Mouse (Mus musculus) kidney, embryonic 15.5 days (tissue): ENCODE data around the gene Slc25a36. TPM values are rescaled to one million over a fixed set of nuclear protein-coding genes. Genes with fewer than 3 reads are reported as not detected.

Experiments used
- ATAC-seq: fragments of 200-750 bp; cut with Nextera tagmentation; replicated peaks from 2 replicates; pipeline ENCODE4 v1.8.0; 2017; ENCODE audit warnings: moderate TSS enrichment; ENCODE audit not compliant: low FRiP score
- H3K27ac ChIP-seq: fragments of 300-500 bp; sonication (generic); 2 replicates; pipeline ENCODE4 v1.5.1; 2015; ENCODE audit warnings: mild to moderate bottlenecking, inconsistent platforms
- H3K27me3 ChIP-seq: fragments of 300-500 bp; sonication (generic); 2 replicates; pipeline ENCODE4 v1.6.1; 2015; ENCODE audit warnings: inconsistent platforms
- H3K36me3 ChIP-seq: fragments of 300-500 bp; sonication (generic); 2 replicates; pipeline ENCODE4 v1.6.1; 2015; ENCODE audit warnings: inconsistent platforms
- H3K4me1 ChIP-seq: fragments of 300-500 bp; sonication (generic); 2 replicates; pipeline ENCODE4 v1.6.1; 2015; ENCODE audit warnings: inconsistent platforms
- H3K4me2 ChIP-seq: fragments of 300-500 bp; sonication (generic); 2 replicates; pipeline ENCODE4 v1.6.1; 2015; ENCODE audit warnings: moderate library complexity, mild to moderate bottlenecking, inconsistent platforms
- H3K4me3 ChIP-seq: fragments of 300-500 bp; sonication (generic); replicated peaks from 2 replicates; pipeline ENCODE4 v1.5.1; 2015; ENCODE audit warnings: mild to moderate bottlenecking, inconsistent platforms
- H3K9ac ChIP-seq: fragments of 300-500 bp; sonication (generic); 2 replicates; pipeline ENCODE4 v1.6.1; 2015; ENCODE audit warnings: mild to moderate bottlenecking, inconsistent platforms
- H3K9me3 ChIP-seq: fragments of 300-500 bp; sonication (generic); replicated peaks from 2 replicates; pipeline ENCODE4 v1.6.1; 2016; ENCODE audit warnings: inconsistent platforms
- WGBS: fragments of 180-500 bp; shearing (Covaris S2); methylation state at CpG from one replicate; pipeline ENCODE4 v1.1.7; 2015; ENCODE audit warnings: mixed read lengths; 5-methylcytosine and 5-hydroxymethylcytosine counted together
- polyA plus RNA-seq: library from polyadenylated mRNA; unstranded; fragments of >200 nt; fragmentation: Nextera tagmentation; extraction: Ambion mirVana; gene quantifications from 2 replicates; pipeline ENCODE4 v1.2.1, GENCODE M21; 2015

Slc25a36 gene
- polyA plus RNA-seq, 1 experiment from 2014 or later, result 68.4 TPM

DNA sequence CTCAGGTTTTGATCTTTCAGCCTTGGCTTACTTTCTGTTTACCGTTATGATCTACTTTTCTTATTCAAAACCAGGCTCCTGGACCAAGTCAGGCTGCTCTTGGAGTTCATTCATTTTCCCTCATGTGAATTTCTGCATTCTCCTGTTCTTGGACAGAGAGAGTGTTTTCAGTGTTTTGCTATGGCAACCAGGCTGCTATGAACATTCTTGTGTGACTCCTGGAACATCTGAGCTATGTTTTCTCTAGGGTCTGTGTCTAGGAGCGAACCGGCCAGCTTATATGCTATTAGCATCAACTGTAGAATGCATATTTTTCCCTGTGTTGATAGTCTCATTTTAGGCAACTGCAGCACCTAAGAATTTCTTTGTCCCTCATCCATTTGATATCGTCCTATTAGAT, 45.1 kb downstream of the Slc25a36 start:
- H3K9ac ChIP-seq, result no peak overlapping the region
- H3K36me3 ChIP-seq, result peaks cover 11% of the 10 kb centered on the region; the same call in 1 of the 2 replicates
- no peaks in the 10 kb centered on the region for H3K27me3 ChIP-seq
- no peaks in the 10 kb centered on the region for H3K9me3 ChIP-seq
- ATAC-seq, result no peak
- no peak overlapping the region for H3K4me2 ChIP-seq
- no peak overlapping the region for H3K4me3 ChIP-seq
- H3K27ac ChIP-seq, result no peak overlapping the region
- WGBS, result 74% methylated on average over 4 of the region's 4 CpGs
- H3K4me1 ChIP-seq, result 0 out of 2 replicates have a peak, but pooled peaks cover 3% of the 10 kb centered on the region

DNA sequence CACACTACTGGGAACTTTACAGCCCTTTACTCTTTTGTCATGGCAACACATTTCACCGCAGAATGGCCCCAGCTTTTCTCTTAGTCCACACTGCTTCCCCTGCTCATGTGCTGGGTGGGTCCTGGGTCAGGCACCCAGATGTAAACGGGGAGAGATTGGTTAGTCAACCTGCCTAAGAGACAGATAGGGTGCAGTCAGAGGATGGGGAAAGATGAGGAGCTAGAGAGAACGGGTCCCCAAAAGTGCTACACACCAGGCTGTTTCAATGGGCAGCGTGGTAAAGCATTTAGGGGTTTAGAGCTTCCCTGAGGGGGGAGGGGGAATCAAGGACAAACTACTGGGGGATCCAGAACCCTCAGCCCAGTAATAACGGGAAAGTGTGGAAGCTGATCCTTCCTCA, 45.7 kb downstream of the Slc25a36 start:
- ATAC-seq, result no peak
- 33% methylated on average over 5 of the region's 5 CpGs for WGBS
- no peak overlapping the region for H3K27ac ChIP-seq
- no peak overlapping the region for H3K4me2 ChIP-seq
- no peaks in the 10 kb centered on the region for H3K9me3 ChIP-seq
- no peaks in the 10 kb centered on the region for H3K27me3 ChIP-seq
- 0 out of 2 replicates have a peak, but pooled peaks cover 3% of the 10 kb centered on the region for H3K4me1 ChIP-seq
- H3K36me3 ChIP-seq, result peaks cover 11% of the 10 kb centered on the region; the same call in 1 of the 2 replicates
- H3K4me3 ChIP-seq, result no peak overlapping the region
- H3K9ac ChIP-seq, result no peak overlapping the region

DNA sequence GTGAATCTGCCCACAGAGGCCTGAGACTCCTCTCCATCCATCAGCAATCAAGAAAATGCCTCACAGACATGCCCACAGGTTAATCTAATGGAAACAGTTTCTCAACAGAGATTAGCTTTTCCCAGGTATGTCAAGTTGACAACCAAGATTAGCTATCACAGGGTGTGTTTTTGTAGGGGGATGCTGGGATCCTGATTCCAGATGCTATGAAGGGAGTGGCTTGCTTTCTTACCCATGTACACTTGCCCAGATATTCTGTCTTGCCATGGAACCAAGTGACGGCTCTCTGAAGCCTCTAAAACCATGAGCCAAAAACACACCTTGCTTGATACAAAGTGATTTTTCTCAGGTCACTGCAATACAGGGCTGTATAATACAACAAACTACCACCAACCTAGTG, 46.8 kb downstream of the Slc25a36 start:
- Histone ChIP-seq H3K9ac (no peak overlapping the region), H3K27ac (no peak overlapping the region), H3K27me3 (no peaks in the 10 kb centered on the region), H3K4me3 (no peak overlapping the region), H3K4me2 (no peak overlapping the region), H3K36me3 (peaks cover 11% of the 10 kb centered on the region; the same call in 1 of the 2 replicates), H3K4me1 (0 out of 2 replicates have a peak, but pooled peaks cover 3% of the 10 kb centered on the region), H3K9me3 (no peaks in the 10 kb centered on the region)
- no peak for ATAC-seq
- WGBS, result 88% methylated on average over 1 of the region's 1 CpGs

DNA sequence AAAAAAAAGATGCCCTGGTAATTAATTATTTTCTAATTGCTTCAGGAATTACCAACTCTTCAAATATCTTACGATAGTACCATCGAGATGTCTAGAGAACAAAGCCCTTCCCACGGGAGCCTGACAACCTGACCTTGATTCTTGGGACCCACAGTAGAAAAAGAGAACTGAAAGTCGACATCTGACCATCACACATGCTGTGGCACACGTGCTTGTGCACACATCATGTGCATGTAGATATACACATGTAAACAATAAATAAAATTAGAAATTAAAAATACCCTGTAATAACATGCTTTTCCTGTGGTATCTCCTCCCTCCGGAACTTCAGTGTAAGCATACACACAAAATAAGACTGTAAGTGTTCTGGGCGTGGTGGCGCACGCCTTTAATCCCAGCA, 49.3 kb downstream of the Slc25a36 start:
- H3K27ac ChIP-seq, result no peak overlapping the region
- no peaks in the 10 kb centered on the region for H3K9me3 ChIP-seq
- H3K4me1 ChIP-seq, result peaks cover 3% of the 10 kb centered on the region
- H3K4me3 ChIP-seq, result no peak overlapping the region
- WGBS, result 93% methylated on average over 9 of the region's 9 CpGs
- H3K36me3 ChIP-seq, result no peaks in the 10 kb centered on the region
- ATAC-seq, result no peak
- no peak overlapping the region for H3K9ac ChIP-seq
- H3K4me2 ChIP-seq, result no peak overlapping the region
- no peaks in the 10 kb centered on the region for H3K27me3 ChIP-seq

DNA sequence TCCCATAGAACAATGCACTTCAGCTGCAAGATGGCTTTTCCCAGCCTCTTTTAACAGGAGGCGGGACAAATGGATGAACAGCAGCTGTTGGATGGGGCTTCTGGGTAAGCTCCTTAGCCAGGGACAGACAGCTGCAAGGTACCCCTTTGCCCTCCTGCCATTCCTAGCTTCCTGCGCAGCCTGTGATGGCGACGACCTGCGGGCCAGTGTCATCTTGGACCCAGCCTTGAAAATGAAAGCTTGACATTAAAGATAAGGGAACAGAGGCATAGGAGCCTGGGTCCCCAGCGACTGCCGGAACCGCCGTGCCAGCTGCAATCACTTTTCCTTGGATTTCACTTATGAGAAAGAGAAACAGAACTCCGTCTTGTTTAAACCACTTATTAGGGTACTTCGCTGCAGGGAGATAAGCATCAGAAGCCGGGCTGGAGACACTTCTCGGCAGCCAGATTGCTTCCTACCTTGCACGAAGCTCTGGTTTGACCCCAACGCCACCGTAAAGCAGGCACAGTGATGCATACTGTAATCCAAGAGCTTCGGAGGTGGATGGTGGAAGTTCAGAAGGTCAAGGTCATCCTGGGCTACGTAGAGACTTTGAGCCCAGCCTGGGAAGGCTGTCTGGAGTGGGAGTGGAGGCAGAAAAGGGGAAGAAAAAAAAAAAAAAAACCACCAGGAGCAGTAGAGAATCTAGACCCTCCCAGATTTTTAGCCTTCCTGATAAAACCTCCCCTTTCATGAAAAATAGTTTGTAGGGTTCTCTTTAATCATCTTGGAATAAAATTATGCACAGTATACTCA, 54.2 kb downstream of the Slc25a36 start:
- Histone ChIP-seq H3K27ac (no peak overlapping the region), H3K36me3 (no peaks in the 10 kb centered on the region), H3K4me3 (peak overlapping the region; percentile 14), H3K9me3 (no peaks in the 10 kb centered on the region), H3K4me2 (peak overlapping the region; percentile 47), H3K27me3 (peaks cover 5% of the 10 kb centered on the region; the same call in 1 of the 2 replicates), H3K4me1 (peaks cover 15% of the 10 kb centered on the region), H3K9ac (no peak overlapping the region)
- no peak for ATAC-seq
- 38% methylated on average over 18 of the region's 18 CpGs for WGBS

DNA sequence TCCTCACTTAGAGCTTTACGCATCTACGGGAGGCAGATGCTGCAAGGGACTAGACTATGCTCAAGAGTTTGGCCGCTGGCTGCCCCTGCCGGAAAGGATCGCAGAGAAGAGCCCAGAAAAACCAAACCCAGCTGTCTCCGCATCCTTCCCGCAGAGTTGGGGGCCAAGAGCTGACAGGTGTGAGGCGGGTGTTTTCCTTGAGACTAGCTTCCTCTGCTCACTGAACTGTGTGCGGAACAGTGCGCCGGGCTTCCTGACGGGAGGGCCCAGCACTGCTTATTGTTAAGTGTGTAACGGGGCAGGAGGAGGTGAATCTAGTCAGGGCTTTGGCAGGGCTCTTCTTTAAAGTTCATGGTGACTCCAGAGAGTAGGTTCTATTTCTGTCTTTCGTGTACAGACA, 55.1 kb downstream of the Slc25a36 start:
- Histone ChIP-seq H3K4me1 (peaks cover 15% of the 10 kb centered on the region), H3K9me3 (no peaks in the 10 kb centered on the region), H3K36me3 (no peaks in the 10 kb centered on the region), H3K4me2 (peak overlapping the region; percentile 47; the same call in 1 of the 2 replicates), H3K9ac (no peak overlapping the region), H3K27ac (no peak overlapping the region), H3K27me3 (peaks cover 5% of the 10 kb centered on the region; the same call in 1 of the 2 replicates), H3K4me3 (no peak overlapping the region)
- ATAC-seq, result no peak
- WGBS, result 42% methylated on average over 14 of the region's 14 CpGs

DNA sequence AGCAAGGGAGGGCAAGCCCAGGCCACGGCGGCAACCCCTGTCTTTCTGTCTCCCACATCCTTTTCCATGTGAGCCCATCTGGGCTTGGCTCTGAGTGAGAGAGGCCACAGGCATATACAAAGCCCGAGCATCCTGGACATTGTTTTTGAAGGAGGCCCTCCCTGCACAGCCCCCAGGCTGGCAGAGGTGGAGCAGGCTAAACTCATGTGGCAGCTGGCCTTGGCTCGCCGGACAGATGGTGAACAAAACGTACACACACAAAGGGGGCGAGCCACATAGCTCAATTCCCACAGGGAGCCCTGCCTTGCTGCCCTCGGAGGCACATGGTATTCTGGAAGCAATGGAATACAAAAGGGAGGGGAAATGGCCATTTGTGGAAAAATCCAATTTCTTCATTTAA, 59.8 kb downstream of the Slc25a36 start:
- no peaks in the 10 kb centered on the region for H3K36me3 ChIP-seq
- H3K4me1 ChIP-seq, result peaks cover 7% of the 10 kb centered on the region
- 49% methylated on average over 8 of the region's 8 CpGs for WGBS
- ATAC-seq, result no peak
- H3K9ac ChIP-seq, result no peak overlapping the region
- H3K9me3 ChIP-seq, result no peaks in the 10 kb centered on the region; the same call in 1 of the 2 replicates
- no peak overlapping the region for H3K4me3 ChIP-seq
- H3K27ac ChIP-seq, result no peak overlapping the region
- H3K27me3 ChIP-seq, result peaks cover 5% of the 10 kb centered on the region; the same call in 1 of the 2 replicates
- no peak overlapping the region for H3K4me2 ChIP-seq

DNA sequence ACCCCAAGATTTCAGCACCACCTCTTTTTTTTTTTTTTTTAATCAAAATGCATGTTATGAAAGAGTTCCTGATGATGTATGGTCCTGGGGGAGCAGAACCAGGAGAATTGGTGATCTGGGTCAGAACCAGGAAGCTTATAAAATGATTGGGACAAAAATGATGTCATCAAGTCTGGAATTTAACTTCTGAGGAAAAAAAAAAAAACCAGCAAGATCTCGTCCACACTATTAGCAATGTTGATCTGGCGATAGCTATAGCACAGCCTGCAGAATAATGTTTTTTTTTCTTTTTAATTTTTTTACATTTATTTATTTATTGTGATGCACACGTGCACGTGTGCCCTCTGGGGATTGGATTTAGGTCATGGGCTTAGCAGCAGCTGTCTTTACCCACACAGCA, 64.7 kb downstream of the Slc25a36 start:
- WGBS, result 86% methylated on average over 4 of the region's 4 CpGs
- H3K4me2 ChIP-seq, result no peak overlapping the region
- no peaks in the 10 kb centered on the region for H3K4me1 ChIP-seq
- H3K9ac ChIP-seq, result no peak overlapping the region
- H3K27me3 ChIP-seq, result no peaks in the 10 kb centered on the region
- no peaks in the 10 kb centered on the region; the same call in 1 of the 2 replicates for H3K9me3 ChIP-seq
- H3K36me3 ChIP-seq, result no peaks in the 10 kb centered on the region
- no peak overlapping the region for H3K27ac ChIP-seq
- no peak for ATAC-seq
- H3K4me3 ChIP-seq, result no peak overlapping the region

DNA sequence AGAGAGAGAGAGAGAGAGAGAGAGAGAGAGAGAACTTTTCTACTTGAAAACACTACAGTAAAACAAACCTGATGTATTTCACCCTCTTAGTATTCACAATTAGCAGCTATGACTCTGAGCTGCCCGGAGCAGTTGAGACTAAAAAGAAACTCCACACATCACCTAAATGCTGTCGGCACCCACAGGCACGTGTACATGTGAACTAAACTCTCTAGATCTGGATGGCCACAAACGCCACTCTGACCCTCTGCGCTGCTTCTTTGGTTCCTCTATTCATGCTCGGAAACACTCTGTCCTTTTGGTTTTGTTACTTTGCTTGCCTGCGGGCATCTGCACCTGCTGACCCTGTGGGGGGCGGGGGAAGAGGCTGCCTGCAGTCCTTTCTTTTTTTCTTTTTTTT, 69.3 kb downstream of the Slc25a36 start:
- H3K27ac ChIP-seq, result no peak overlapping the region
- H3K4me3 ChIP-seq, result no peak overlapping the region
- no peaks in the 10 kb centered on the region for H3K36me3 ChIP-seq
- H3K4me2 ChIP-seq, result no peak overlapping the region
- no peak overlapping the region for H3K9ac ChIP-seq
- H3K9me3 ChIP-seq, result no peaks in the 10 kb centered on the region
- H3K4me1 ChIP-seq, result no peaks in the 10 kb centered on the region
- WGBS, result 84% methylated on average over 8 of the region's 8 CpGs
- 0 out of 2 replicates have a peak, but pooled peaks cover 3% of the 10 kb centered on the region for H3K27me3 ChIP-seq
- no peak for ATAC-seq

DNA sequence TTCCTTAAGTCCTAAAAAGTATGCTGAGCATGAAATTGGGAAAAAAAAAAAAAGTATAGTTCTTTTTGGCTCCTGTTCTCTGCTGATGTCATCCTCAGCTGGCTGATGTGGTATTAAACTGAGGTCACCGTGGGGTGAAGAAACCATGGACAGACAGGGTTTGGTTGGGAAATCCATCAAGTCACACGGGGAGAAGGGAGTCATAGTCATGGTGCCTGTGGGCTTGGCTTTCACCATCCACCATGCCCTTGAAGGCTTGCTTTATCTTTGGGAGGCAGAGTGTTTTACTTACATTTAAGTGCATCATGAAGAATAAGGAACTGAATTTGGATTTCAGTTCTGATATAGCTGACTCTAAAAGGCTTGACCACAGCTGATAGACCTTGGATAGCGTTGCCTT, 72.9 kb downstream of the Slc25a36 start:
- no peaks in the 10 kb centered on the region for H3K9me3 ChIP-seq
- no peak for ATAC-seq
- WGBS, result 91% methylated on average over 3 of the region's 3 CpGs

DNA sequence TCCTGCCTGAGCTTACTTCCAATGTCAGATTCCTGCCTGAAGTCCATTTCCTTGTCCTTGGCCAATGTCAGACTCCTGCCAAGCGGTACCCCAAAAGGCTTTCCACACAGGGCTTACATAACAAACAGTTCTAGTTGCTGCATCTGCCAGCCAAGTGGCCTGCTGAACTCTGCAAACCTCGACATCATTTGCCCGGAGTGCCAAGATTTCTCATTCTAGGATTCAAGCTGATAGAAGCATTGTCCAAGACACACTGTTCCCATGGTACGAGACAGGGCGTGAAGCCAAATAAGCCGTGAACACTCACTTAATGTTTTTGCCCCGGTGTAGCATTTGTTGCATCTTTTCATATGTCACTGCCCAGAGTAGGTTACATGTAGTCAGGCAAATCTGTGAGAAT, 74.3 kb downstream of the Slc25a36 start:
- no peak overlapping the region for H3K27ac ChIP-seq
- no peaks in the 10 kb centered on the region for H3K4me1 ChIP-seq
- 89% methylated on average over 7 of the region's 7 CpGs for WGBS
- no peak overlapping the region for H3K4me2 ChIP-seq
- H3K4me3 ChIP-seq, result no peak overlapping the region
- H3K9me3 ChIP-seq, result no peaks in the 10 kb centered on the region
- H3K36me3 ChIP-seq, result no peaks in the 10 kb centered on the region
- H3K9ac ChIP-seq, result no peak overlapping the region
- H3K27me3 ChIP-seq, result 0 out of 2 replicates have a peak, but pooled peaks cover 3% of the 10 kb centered on the region
- no peak for ATAC-seq

More for the DNA sequence above, 72.9 kb downstream of the Slc25a36 start:
- H3K4me3 ChIP-seq, result no peak overlapping the region
- H3K4me1 ChIP-seq, result no peaks in the 10 kb centered on the region
- H3K4me2 ChIP-seq, result no peak overlapping the region
- H3K27me3 ChIP-seq, result 0 out of 2 replicates have a peak, but pooled peaks cover 3% of the 10 kb centered on the region
- H3K9ac ChIP-seq, result no peak overlapping the region
- H3K27ac ChIP-seq, result no peak overlapping the region
- no peaks in the 10 kb centered on the region for H3K36me3 ChIP-seq

DNA sequence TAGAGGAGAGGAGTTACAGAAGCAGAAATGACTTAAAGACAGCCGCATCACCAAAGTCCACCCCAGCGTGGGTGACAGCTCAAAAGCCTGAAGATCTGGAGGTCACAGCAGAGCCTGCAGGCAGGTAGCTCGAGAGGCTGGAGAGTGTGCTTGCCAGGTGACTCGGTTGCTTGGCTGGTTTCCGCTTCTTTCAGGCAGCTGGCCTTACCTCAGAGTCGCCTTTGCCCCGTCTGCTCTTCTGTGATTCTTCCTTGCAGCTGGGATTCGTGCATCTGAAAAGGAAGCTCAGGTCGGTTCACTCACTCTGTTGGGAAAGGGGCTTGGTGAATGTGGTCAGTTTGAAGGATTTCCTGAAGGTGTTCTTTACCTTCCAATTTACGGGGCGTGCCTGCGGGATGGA, 83.6 kb downstream of the Slc25a36 start:
- H3K4me3 ChIP-seq, result no peak overlapping the region
- H3K4me2 ChIP-seq, result no peak overlapping the region
- 75% methylated on average over 12 of the region's 12 CpGs for whole genome bisulfite sequencing
- H3K4me1 ChIP-seq, result no peaks in the 10 kb centered on the region
- no peaks in the 10 kb centered on the region for H3K9me3 ChIP-seq
- no peaks in the 10 kb centered on the region for H3K27me3 ChIP-seq
- H3K36me3 ChIP-seq, result no peaks in the 10 kb centered on the region
- no peak overlapping the region for H3K9ac ChIP-seq
- no peak for ATAC-seq
- no peak overlapping the region for H3K27ac ChIP-seq
